21 mouse cellular contexts compared by ENCODE assay signal in genomic region chr11:17917905-17918304, GRCm38 (mm10).
"Had no signal": no experiment of that assay in that cellular context is flagged by ENCODE, and none has a peak within 500 bp of the region (broad histone marks: within the 10 kb centered on the region; RNA-seq: fewer than 3 reads in every experiment).

No protein-coding gene starts in this region.

- DNase-seq: liver; liver, embryonic 13.5 days; liver, postnatal 0 days; retina, postnatal 1 day; right cerebral cortex, adult 18-20 months; right cerebral cortex, postnatal 25 days; right cerebral cortex, postnatal 4 days; spleen, adult 18-20 months; thymus, adult 18-20 months; thymus, postnatal 14 days; thymus, postnatal 36 days had no signal

- H3K9me3 ChIP-seq: liver, embryonic 13.5 days; liver, embryonic 15.5 days; megakaryocyte, embryonic 14.5 days; midbrain, embryonic 13.5 days; midbrain, embryonic 15.5 days; neural tube, embryonic 13.5 days; neural tube, embryonic 15.5 days had no signal

- ATAC-seq: liver, postnatal 0 days; midbrain, embryonic 13.5 days; midbrain, embryonic 15.5 days had no signal

- H3K9ac ChIP-seq: liver, embryonic 13.5 days; liver, embryonic 15.5 days; liver, postnatal 0 days; midbrain, embryonic 13.5 days; midbrain, embryonic 15.5 days; neural tube, embryonic 13.5 days; neural tube, embryonic 15.5 days had no signal

- H3K4me3 ChIP-seq: liver, embryonic 13.5 days; liver, embryonic 15.5 days; megakaryocyte, embryonic 14.5 days; midbrain, embryonic 13.5 days; midbrain, embryonic 15.5 days; myocyte; neural tube, embryonic 13.5 days; neural tube, embryonic 15.5 days had no signal

- H3K27me3 ChIP-seq: liver, embryonic 13.5 days; liver, embryonic 15.5 days; megakaryocyte, embryonic 14.5 days; midbrain, embryonic 13.5 days; midbrain, embryonic 15.5 days; neural tube, embryonic 13.5 days; neural tube, embryonic 15.5 days had no signal

- H3K36me3 ChIP-seq: liver, embryonic 13.5 days; liver, embryonic 15.5 days; midbrain, embryonic 13.5 days; midbrain, embryonic 15.5 days; neural tube, embryonic 13.5 days; neural tube, embryonic 15.5 days had no signal

- H3K4me1 ChIP-seq: liver, embryonic 13.5 days; liver, embryonic 15.5 days; megakaryocyte, embryonic 14.5 days; midbrain, embryonic 13.5 days; midbrain, embryonic 15.5 days; neural tube, embryonic 13.5 days; neural tube, embryonic 15.5 days had no signal

- H3K4me2 ChIP-seq: liver, embryonic 11.5 days; liver, embryonic 13.5 days; liver, embryonic 15.5 days; midbrain, embryonic 11.5 days; midbrain, embryonic 13.5 days; midbrain, embryonic 15.5 days; neural tube, embryonic 13.5 days; neural tube, embryonic 15.5 days had no signal

- H3K27ac ChIP-seq: liver, embryonic 13.5 days; liver, embryonic 15.5 days; macrophage; midbrain, embryonic 13.5 days; midbrain, embryonic 15.5 days; neural tube, embryonic 13.5 days; neural tube, embryonic 15.5 days had no signal
